ENCODE assay signal across 9 mouse cellular contexts in the genomic region with DNA sequence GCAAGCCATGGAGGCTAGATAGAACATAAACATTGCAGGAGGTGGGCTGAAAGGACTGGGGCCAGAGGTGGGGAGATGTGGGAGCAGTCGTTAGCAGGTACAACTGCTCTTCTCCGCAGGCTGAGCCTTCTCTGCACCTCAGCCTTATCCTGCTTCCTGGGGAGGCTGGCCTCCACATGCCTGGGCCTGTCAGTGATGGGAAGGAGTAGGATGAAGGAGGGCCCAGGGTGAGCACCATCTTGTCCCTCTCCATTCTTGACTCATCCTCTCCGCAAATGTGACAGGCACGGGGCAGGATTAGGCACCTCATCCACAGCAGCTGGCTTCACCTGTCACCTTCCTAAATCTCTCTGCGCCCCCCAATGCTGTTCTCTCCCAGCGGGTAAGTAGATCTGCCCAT. TPM values are rescaled to one million over a fixed set of nuclear protein-coding genes. Genes with fewer than 3 reads are reported as not detected.
DNase-seq lines count a peak whose midpoint lies in the region; ATAC-seq lines count a peak whose summit lies in the region.
"Had no signal": no experiment of that assay in that cellular context is flagged by ENCODE, and none has a peak within 500 bp of the region (broad histone marks: within the 10 kb centered on the region; RNA-seq: fewer than 3 reads in every experiment).

Ltb4r2 (plus strand) TSS at position 266 of the 400 bp plus-strand sequence.

- H3K9ac ChIP-seq in kidney, embryonic 16.5 days (replicated peaks; ENCODE audit: low read length), result peak within 1 kb of the TSS; percentile 83
- H3K9ac ChIP-seq in embryonic facial prominence, embryonic 13.5 days, result peak within 1 kb of the TSS; percentile 79
- H3K9ac ChIP-seq in hindbrain, embryonic 16.5 days (ENCODE audit: low read depth, low read length), result peak within 1 kb of the TSS; percentile 75
- H3K9ac ChIP-seq in midbrain, embryonic 16.5 days (ENCODE audit: low read depth, low read length), result peak within 1 kb of the TSS; percentile 85

- no peak for DNase-seq in kidney, postnatal 36 days
- DNase-seq in right cerebral cortex, adult 18-20 months, result no peak
- no peak for DNase-seq in cerebellum, postnatal 14 days
- no peak for DNase-seq in retina, postnatal 1 day
- DNase-seq: lung, postnatal 10 days had no signal

- H3K27ac ChIP-seq in kidney, embryonic 16.5 days (ENCODE audit: low read length), result no peak within 1 kb of the TSS
- peak within 1 kb of the TSS; percentile 30 for H3K27ac ChIP-seq in embryonic facial prominence, embryonic 13.5 days
- H3K27ac ChIP-seq in hindbrain, embryonic 16.5 days (ENCODE audit: low read depth, low read length), result peak within 1 kb of the TSS; percentile 37
- peak within 1 kb of the TSS; percentile 77 for H3K27ac ChIP-seq in midbrain, embryonic 16.5 days (ENCODE audit: low read length)

- ATAC-seq in kidney, embryonic 16.5 days (ENCODE audit: low FRiP score, low TSS enrichment), result no peak
- ATAC-seq in embryonic facial prominence, embryonic 13.5 days (ENCODE audit: insufficient number of reproducible peaks, insufficient read depth, low FRiP score, low TSS enrichment, low read depth), result no peak
- no peak for ATAC-seq in hindbrain, embryonic 16.5 days
- ATAC-seq in midbrain, embryonic 16.5 days, result no peak

- peaks cover 1% of the 10 kb centered on the region; the same call in 1 of the 2 replicates for H3K36me3 ChIP-seq in kidney, embryonic 16.5 days (ENCODE audit: insufficient read depth, low read length)
- peaks cover 8% of the 10 kb centered on the region for H3K36me3 ChIP-seq in embryonic facial prominence, embryonic 13.5 days
- H3K36me3 ChIP-seq in hindbrain, embryonic 16.5 days (ENCODE audit: control insufficient read depth, insufficient read depth, low read length), result no peaks in the 10 kb centered on the region
- H3K36me3 ChIP-seq in midbrain, embryonic 16.5 days (ENCODE audit: control insufficient read depth, insufficient read depth, low read length), result no peaks in the 10 kb centered on the region

- peaks cover 24% of the 10 kb centered on the region for H3K4me1 ChIP-seq in kidney, embryonic 16.5 days (ENCODE audit: insufficient read depth, low read length)
- peaks cover 21% of the 10 kb centered on the region for H3K4me1 ChIP-seq in embryonic facial prominence, embryonic 13.5 days
- peaks cover 6% of the 10 kb centered on the region for H3K4me1 ChIP-seq in hindbrain, embryonic 16.5 days (ENCODE audit: control insufficient read depth, insufficient read depth, low read depth, low read length)
- peaks cover 7% of the 10 kb centered on the region for H3K4me1 ChIP-seq in midbrain, embryonic 16.5 days (ENCODE audit: control insufficient read depth, insufficient read depth, low read length)

- WGBS in kidney, embryonic 16.5 days, result 82% methylated on average over 6 of the region's 6 CpGs
- 74% methylated on average over 6 of the region's 6 CpGs for whole genome bisulfite sequencing in embryonic facial prominence, embryonic 13.5 days
- 80% methylated on average over 6 of the region's 6 CpGs for WGBS in hindbrain, embryonic 16.5 days
- WGBS in midbrain, embryonic 16.5 days, result 75% methylated on average over 6 of the region's 6 CpGs

- peak within 1 kb of the TSS; percentile 99 for H3K4me2 ChIP-seq in kidney, embryonic 16.5 days (replicated peaks; ENCODE audit: low read depth, low read length)
- H3K4me2 ChIP-seq in embryonic facial prominence, embryonic 13.5 days, result peak within 1 kb of the TSS; percentile 93
- H3K4me2 ChIP-seq in hindbrain, embryonic 16.5 days (ENCODE audit: low read length), result peak within 1 kb of the TSS; percentile 81
- peak within 1 kb of the TSS; percentile 92 for H3K4me2 ChIP-seq in midbrain, embryonic 16.5 days (ENCODE audit: low read length)

- H3K9me3 ChIP-seq in kidney, embryonic 16.5 days (ENCODE audit: low read length), result no peaks in the 10 kb centered on the region
- H3K9me3 ChIP-seq in embryonic facial prominence, embryonic 13.5 days, result no peaks in the 10 kb centered on the region
- no peaks in the 10 kb centered on the region for H3K9me3 ChIP-seq in hindbrain, embryonic 16.5 days (ENCODE audit: control insufficient read depth, low read length)
- no peaks in the 10 kb centered on the region for H3K9me3 ChIP-seq in midbrain, embryonic 16.5 days (replicated peaks; ENCODE audit: control insufficient read depth, low read length, poor library complexity, severe bottlenecking)

- H3K4me3 ChIP-seq in kidney, embryonic 16.5 days (ENCODE audit: low read length), result peak within 1 kb of the TSS; percentile 60
- peak within 1 kb of the TSS; percentile 58 for H3K4me3 ChIP-seq in embryonic facial prominence, embryonic 13.5 days
- peak within 1 kb of the TSS; percentile 51 for H3K4me3 ChIP-seq in hindbrain, embryonic 16.5 days (ENCODE audit: low read length)
- peak within 1 kb of the TSS; percentile 54 for H3K4me3 ChIP-seq in midbrain, embryonic 16.5 days (ENCODE audit: low read depth, low read length)

- peaks cover 26% of the 10 kb centered on the region for H3K27me3 ChIP-seq in kidney, embryonic 16.5 days (ENCODE audit: insufficient read depth, low read length)
- peaks cover 56% of the 10 kb centered on the region for H3K27me3 ChIP-seq in embryonic facial prominence, embryonic 13.5 days
- peaks cover 20% of the 10 kb centered on the region for H3K27me3 ChIP-seq in hindbrain, embryonic 16.5 days (replicated peaks; ENCODE audit: control insufficient read depth, insufficient read depth, low read length)
- H3K27me3 ChIP-seq in midbrain, embryonic 16.5 days (ENCODE audit: control insufficient read depth, insufficient read depth, low read depth, low read length), result peaks cover 28% of the 10 kb centered on the region

RNA-seq across cellular contexts. Expression of gene Ltb4r2, which starts in this region (rescaled TPM):
- polyA plus RNA-seq in kidney, embryonic 16.5 days (2015; fragmentation: Nextera tagmentation; extraction: Ambion mirVana), result 0.41 and 0.45 TPM in 2 replicates
- polyA plus RNA-seq in embryonic facial prominence, embryonic 13.5 days (2015; fragmentation: Nextera tagmentation; extraction: Ambion mirVana), result 0.51 and 0.56 TPM in 2 replicates
- 0.47 and 0.66 TPM in 2 replicates for polyA plus RNA-seq in hindbrain, embryonic 16.5 days (2015; fragmentation: Nextera tagmentation; extraction: Ambion mirVana)
- polyA plus RNA-seq in midbrain, embryonic 16.5 days (2015; fragmentation: Nextera tagmentation; extraction: Ambion mirVana), result 0.51 and 0.59 TPM in 2 replicates
